Mouse (Mus musculus) lung, postnatal 14 days (tissue): ENCODE data around the gene Bivm.
A peak's percentile ranks its signal among the peaks of the same experiment; 100 is the strongest.

Experiments used
- DNase-seq: peaks from one replicate; pipeline ENCODE4 v3.0.0; 2021

Gene Bivm

DNA sequence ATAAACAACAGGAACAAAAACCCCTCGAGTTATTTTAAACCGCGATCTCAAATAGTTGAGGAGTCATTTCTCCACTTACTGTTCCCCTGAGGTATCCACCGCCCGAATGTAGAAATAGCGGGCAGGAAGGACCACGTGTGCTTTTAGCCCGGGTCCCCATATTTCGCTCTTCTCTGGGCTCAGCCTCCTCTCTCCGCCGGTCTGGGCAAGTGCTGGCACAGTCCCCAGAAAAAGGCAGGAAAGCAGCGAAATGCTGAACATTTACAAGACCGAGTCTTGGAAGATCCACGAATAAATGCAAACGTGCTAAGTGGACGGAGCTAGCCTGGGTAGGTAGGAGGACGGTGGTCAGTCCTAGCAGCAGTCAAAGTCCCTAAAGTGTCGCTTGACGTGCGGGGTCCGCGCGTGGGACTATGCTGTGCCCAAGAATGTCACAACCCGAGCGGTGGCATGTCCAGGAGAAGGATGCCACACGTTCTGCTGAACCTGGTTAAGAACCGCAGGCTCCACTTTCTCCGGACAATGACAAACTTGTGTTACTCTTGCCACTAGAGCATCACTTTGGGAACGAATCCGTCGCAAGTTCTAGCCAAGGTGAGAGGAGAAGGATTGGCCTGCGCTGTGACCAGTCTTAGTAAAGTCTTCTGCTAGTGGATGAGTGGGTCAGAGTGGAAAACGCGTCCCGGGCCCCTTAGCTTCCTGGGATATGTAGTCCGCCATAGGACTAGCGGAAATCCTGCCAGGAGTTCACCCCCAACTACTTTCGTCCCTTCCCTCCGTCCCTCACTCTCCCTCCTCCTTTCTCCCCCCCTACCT is at the start of gene Bivm, which contains the start of gene Kdelc1:
Gene Bivm, plus strand, starts transcription at position 719 of the 816 bp plus-strand sequence.
Gene Kdelc1, minus strand, starts transcription at position 570 of the 816 bp plus-strand sequence.
- peak; percentile 88 for DNase-seq

DNA sequence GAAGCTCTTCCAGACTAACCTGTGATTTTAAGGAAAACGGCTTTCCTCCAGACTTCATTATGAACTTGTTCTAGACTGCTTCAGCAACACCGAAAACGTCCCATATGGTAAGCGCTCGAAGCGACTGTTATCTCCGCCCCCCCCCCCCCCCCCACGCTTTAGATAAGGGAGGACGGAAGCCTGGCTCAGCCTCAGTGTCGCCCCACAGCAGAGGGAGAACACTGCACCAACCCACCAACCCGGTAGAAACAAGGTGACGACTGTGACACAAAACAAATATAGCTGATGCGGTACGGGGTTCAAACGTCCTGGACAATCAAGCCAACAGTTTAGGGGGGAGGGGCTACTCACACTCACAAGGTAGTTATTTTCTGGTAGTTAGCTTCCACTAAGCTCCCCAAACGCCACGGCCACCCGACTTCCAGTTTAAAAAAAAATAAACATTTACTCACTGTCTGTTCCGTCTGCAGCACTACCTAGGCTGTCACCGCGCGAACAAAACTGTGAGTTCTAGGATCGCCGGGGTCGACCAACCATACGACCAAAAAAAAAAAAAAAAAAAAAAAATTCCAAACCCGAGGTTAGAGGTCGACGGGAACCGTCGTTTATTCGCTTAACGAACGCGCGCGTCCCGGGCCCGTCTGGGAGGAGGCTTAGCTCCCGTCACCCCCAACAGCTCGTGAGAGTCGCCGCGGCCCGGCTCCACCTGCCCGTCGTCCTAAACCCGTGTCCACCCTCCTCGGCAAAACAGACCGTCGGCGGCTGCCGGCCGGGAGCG is 17.1 kb upstream of the Bivm start:
- DNase-seq = peak; percentile 16

DNA sequence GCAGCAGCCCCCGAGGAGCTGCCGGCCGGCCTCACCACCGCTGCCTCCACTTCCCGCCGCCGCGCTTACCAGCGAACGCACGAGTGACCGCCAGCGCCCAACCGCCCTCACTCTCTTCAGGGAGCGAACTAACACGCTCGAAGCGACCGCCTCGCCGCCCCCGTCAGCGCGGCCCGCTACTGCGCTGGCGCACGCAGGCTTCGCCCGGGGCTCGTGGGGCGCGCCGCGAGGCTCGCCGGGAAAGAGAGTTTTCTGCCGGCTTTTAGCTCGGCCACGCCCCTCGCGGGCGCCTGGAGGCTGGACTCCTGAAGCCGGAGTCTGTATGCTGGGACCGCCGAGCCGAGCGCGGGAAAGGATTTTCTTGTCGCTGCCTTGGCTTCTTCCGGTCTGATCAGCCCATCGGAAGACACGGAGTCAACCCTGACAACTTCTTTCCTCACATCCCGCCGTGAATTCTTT is 16.5 kb upstream of the Bivm start, which contains the start of gene Tex30:
Gene Tex30, minus strand, starts transcription at position 183 of the 459 bp plus-strand sequence.
- DNase-seq = peak; percentile 93

DNA sequence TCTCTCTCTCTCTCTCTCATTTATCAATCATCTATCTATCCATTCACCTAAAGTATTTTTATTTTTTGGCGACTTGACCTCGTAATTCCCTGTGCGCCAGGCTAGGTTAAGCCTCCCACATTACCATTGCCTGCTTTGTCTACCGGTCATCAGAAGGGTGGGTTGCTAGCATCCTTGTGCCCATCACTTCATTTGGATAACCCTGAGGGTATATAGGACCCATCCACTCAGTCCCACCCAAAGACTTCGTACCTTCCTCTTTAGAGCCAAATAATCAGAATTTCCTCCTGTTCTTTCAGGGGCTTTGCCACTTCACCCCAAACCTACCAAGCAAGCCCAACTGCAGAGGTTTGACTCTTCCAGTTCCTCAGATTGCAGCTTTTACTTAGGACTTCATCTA is 15.8 kb upstream of the Bivm start:
- DNase-seq = no peak

DNA sequence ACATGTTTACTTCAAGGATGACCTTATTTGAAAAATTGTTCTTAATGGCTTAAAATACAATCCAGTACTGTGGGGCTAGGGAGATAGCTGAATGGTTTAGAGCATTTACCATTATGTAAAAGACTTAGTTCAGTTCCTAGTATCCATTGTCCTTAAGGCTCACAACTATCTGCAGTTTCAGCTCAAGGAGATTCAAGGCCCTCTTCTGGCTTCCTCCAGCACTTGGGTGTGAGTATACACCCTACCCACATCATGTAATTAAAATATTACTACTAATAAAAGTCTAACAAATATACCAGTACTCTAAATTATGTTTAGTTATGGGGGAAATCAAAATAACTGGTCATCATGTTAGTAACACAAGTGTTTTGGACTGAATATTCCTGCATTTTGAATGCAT is 1.2 kb upstream of the Bivm start:
- no peak for DNase-seq

DNA sequence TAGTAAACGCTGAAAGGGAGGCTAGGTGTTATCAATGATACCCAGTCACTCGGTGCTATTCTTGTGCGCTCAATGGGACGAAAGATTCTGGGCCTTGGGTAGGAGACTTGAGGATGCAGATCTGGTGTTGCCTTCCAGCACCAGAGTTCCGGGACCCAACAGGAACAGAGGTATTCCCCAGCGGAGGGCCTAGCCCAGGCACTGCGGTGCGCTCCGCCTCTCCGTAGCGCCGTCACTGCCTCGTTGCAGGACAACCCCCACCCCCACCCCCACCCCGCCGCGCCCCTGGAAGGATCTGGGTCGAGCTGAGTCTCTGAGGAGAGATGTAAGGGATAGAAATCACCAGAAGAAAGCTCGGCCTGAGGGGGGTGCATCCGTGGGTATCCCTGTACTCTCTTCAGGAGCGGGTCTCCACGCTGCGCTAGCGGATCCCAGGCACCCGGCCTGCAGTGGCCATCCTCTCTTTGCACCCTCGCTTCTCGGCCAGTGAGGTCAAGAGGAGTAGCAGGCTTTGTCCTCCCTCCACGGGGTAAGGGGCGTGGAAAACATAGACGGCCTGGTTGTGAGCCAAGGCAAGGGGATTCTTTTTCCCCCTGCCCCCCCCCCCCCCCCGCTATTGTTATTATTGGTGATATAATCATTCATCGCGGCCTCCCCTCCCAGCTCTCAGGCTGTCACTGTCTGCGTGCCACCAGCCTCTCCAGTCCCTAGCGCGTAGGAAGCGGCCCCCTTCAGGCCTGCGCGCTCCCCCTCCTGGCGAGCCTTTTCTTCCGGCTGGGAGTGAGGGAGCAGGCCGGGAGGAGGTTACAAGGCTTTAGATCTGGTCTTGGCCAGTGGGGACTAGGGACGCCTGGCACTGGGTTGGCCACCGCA is 680 bp downstream of the Bivm start:
- peak; percentile 84 for DNase-seq

DNA sequence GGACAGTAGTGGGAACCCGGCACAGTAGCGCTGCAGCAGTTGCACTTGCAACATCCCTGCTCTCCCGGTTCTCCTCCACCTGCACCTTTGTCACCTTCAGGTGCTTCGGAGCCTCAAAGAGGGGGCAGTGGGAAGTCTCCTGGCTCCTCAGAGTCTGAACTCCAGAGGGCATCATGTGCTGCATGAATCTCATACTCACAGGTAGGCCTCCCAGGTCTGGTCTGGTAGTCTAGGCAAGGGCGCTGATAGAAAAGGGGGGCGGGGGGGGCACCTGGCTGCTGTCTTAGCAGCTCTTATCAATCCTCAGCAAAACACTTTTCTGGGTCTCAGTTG is 1.3 kb downstream of the Bivm start:
- no peak for DNase-seq

DNA sequence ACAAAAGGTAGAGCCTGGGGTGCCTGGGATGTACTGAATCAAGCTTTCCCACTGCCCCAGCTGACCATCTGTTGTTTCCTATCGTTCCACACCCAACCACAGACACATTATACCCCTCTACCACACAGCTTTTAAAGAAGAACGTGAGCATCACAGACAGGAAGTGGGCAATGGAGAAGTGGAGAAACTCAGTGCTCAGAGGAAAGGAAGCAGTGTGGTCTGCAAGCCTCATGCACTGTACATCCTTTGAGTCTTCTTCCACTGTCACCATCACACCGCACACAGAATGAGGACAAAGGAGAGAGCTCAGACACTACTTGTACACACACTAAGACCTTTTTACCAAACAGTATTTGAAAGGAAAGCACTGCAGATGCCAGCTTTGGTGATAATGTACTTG is 3.5 kb downstream of the Bivm start:
- DNase-seq = no peak

DNA sequence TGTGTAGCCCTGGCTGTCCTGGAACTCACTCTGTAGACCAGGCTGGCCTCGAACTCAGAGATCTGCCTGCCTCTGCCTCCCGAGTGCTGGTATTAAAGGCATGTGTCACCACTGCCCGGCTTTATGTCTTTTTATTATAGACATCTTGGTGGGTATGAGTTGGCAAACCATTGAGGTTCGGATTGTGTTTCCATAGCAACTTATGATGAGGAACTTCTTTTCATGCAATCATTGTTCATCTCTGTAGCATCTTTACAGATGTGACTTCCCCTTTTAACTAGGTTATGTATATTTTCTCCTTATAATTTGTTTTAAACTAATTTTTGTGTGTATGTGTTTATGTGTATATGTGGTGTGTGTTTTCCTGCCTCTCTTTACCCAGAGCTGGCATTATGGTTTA is 6.8 kb downstream of the Bivm start:
- no peak for DNase-seq

DNA sequence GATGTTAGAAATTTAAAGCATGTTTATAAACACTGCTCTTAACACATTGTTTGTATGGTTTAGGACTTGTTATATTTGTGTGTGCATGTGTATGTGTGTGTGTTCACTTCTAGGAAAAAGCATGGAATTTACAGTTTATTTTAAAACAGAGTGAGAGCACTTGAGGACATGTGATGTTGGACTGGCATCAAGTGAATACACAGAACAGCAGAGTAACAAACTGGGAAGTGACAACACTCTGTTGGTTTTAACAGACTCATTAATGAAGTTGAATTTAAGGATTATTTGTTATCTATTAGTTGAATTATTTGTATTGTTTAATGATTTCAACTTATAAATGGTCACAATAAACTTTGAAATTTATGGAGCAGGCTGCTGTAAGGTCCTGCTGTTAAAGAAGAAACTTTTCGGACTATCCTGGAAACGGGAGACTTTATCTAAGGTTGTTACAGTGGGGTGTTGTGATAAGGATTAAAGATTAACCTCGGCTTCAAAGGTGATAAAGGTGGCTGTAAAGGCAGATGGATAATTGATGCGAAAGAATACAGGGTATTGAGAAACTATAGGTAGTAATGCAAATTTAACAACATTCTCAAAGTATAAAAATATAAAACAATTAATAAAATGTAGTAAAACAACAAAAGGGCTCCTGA is 11.3 kb downstream of the Bivm start:
- DNase-seq = no peak

DNA sequence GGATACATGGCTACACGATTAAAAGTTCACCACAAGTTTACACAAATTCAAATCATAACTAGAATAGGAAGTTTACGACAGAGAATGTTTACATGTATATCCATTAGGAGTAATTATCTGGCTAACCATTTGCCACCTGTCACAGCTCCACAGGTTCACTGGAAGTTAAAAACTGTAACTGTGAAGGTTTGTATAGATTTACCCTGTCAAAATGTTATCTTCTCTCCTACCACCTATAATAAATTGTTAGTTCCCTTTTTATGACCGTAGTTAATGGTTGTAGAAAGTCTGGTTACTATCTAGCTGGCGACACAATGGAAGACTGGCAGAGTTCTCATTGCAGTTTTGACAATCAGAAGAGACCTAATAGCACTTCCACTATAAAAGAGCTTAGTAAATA is 21.5 kb downstream of the Bivm start:
- DNase-seq = no peak

DNA sequence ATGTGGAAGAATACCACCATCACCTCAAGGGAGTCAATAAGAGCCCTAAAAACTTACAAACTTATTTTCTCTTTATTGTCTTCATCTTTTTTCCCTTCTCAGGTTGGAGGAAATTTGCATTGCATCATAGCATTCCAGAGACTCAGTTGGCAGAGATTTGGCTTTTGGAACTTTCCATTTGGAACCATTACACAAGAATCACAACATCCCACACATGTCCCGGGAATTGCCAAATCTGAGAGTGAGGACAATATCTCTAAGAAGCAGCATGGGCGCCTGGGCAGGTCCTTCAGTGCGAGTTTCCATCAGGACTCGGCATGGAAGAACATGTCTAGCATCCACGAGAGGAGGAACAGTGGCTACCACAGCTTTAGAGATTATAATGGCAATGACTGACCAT is 24.0 kb downstream of the Bivm start:
- DNase-seq = no peak

DNA sequence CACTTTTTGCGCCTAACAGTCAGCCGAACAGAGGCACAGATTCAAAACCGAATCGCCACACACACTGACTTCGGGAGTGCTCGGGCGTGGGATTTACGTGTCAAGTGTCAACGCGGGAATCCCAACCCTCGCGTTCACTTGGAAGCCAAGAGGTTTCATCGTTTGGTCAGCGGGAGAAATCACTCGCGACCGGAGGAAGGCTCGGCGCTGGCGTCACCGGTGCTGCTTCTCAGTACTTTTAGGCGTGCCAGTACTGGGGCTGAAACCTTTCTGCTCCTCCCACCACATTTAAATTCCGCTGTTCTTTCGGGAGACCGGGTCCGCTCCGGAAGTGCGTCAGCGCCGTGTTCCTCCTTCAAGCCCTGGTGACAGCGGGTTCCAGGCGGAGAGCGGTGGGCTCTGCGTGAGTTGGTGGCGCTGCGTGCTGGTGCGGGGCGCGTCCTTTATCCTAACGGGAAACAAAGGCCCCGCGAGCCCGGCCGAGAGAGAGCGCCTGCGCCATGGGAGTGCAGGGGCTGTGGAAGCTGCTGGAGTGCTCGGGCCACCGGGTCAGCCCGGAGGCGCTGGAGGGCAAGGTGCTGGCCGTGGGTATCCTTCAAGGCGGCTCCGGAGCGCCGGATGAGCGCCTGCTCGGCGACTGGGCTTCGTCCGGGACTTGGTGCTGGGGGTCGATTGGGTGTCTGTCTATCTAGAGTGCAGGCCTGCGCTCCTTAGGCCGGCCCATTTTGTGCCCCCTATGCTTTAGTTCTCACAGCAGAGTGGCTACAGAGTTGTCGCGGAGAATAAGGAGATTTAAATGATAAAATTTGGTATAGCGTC is 29.0 kb downstream of the Bivm start, which contains the start of gene Ercc5:
Gene Ercc5, plus strand, starts transcription at position 182 of the 819 bp plus-strand sequence.
- DNase-seq = peak; percentile 88

DNA sequence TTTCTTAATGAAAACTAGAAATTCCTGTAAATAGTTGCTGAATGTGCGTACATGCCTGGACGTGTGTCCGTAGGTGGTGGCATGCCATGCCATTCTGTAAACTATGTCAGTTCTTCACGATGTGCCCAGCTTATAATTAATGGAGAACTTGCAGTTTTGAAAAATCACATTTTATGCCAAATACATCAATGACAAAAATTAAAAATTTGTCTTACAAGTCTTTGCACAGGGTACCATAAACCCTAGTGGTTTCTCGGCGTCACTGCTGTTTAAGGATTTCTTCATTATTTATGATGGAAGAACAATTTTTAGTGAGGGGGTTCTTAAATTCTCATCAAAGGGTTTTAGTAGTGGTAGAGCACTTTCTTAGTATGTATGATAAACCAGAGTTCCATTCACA is 29.9 kb downstream of the Bivm start:
- DNase-seq = no peak

DNA sequence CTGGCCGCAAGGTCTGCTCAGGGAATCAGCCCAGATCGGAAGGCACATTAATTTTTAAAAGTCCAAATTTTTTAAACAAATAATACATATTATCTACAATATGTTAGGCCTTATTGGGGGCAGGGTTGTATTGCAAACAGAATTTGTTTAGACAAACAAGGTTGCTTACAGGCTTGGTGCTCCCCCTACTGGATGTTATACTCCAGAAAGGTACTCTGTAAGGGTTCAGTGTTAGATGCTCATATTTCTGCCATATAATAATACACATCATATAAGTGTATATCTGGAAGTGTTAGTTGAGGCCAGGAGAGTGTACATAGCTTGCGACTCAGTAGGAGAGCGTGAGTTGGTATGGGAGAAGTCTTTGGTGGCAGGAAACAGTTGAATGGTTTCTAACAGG is 36.5 kb downstream of the Bivm start:
- no peak for DNase-seq

DNA sequence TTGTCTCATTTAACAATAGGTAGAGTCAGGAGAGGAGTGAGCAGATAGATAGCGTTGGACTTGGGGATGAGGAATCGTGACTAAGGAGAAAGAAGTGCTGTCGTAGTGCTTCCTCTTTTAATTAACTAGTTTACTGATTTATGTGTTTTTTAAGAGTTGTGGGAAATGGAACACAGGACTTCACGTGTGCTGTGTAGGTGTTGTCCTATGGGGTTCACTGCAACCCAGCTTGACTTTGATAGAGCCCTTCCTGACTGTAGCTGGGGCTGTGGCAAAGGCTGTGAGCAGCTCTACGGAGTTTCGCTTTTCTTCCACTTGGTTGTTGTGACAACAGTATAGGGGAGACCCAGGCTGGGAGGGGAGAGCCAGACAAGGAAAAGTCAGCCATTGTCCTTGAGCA is 39.6 kb downstream of the Bivm start:
- no peak for DNase-seq

DNA sequence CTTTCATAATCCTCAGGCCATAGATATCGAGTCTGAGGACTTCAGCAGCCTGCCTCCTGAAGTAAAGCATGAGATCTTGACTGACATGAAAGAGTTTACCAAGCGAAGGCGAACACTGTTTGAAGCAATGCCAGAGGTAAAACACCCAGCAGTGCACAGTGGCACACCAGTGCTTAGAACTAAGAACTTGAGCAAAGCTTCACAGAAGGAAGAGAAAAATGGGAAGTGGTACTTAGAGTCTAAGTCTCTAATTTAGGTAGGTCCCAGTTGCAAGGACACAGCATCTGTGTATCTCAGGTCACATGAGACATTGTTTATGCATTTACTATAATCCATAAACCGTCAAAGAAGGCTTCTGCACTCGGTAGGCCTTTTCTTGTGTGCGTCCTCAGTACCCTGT is 43.1 kb downstream of the Bivm start:
- DNase-seq = no peak

DNA sequence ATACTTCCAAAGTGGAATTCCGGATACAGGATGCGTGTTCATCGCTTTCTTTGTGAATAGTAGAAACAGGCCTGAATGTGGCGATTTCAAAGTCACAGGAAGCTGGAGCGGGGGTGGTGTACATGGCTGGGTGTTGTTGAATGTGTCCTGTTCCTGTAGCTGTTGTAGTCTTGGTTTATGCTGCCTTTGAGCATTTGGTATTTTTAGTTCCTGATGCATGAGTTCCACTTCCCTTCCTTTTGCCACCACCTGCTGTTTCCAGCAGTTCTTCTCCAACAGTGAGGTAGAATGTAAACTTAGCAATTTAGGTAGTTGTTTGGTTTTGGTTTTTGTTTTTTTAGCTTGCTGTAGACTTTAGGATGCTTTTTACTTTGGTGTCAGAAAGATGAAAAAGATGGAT is 43.6 kb downstream of the Bivm start:
- no peak for DNase-seq

DNA sequence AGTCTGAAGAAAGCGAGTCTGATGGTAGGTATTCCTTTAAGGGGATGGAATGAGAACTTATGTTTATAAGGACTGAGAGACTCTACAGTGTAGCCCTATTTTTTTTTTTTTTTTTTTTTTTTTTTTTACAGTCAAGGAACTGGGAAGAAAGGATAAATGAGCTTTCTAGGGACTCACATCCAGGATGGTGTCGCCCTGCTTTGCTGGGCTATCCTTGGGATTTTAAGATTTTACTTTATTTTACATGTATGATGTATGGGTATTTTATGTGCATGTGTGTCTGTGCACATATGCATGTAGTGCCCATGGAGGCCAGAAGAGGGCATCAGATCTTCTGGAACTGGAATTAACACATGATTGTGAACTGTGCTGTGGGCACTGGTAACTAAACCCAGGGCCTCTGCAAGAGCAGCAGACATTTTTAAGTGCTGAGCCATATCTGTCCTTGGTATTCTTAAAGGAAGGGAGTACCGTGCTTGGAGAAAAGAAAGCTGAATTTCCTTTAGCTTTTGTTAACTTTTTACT is 49.2 kb downstream of the Bivm start:
- no peak for DNase-seq

DNA sequence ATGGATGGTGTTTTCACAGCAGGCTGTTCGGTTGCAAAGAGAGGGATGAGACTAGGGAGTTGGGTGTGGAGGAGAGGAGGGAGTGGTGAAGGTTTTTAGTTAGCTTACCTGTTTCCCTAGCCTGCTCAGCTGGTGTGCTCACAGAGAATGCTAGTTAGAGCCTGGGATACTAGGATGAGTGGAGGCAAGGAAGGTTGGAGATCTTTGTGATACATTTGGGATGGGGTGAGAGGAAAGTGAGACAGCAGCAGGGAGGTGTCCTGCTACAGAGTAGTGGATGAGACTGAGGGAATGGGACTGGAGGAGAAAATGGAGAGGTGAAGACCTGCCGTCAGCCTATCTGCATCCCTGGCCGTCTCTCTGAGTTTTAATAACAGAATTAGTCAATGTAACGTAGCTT is 53.9 kb downstream of the Bivm start:
- DNase-seq = no peak

DNA sequence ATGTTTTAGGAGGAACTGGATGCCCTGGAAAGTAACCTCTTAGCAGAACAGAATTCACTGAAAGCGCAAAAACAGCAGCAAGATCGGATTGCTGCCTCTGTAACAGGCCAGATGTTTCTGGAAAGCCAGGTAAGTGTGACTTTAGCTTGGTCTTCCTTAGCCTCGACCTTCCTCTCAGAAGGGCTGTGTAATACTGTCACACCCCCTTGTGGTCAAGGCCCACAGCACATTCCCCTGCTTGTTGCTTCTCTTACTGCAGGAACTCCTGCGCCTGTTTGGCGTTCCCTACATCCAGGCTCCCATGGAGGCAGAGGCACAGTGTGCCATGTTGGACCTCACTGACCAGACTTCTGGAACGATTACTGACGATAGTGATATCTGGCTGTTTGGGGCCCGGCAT is 55.1 kb downstream of the Bivm start:
- no peak for DNase-seq
